Mouse (Mus musculus) thymus, postnatal 0 days (tissue): ENCODE measurements around the gene Rfpl4b. TPM values are rescaled to one million over a fixed set of nuclear protein-coding genes. Genes with fewer than 3 reads are reported as not detected.
"Not testable (repeated sequence)": the region's sequence is repeated elsewhere in the genome, so short reads cannot be mapped to it uniquely, and the experiment has no call there.

Experiments
- DNase-seq: peaks from one replicate; pipeline ENCODE4 v3.0.0-alpha.2; 2015; ENCODE audit warnings: low spot score
- polyA plus RNA-seq: library from polyadenylated mRNA; unstranded; fragments of >200 nt; fragmentation: Nextera tagmentation; extraction: Ambion mirVana; gene quantifications from 2 replicates; pipeline ENCODE4 v1.2.1, GENCODE M21; 2015

The Rfpl4b gene
- not detected in 2 replicates for polyA plus RNA-seq

DNA sequence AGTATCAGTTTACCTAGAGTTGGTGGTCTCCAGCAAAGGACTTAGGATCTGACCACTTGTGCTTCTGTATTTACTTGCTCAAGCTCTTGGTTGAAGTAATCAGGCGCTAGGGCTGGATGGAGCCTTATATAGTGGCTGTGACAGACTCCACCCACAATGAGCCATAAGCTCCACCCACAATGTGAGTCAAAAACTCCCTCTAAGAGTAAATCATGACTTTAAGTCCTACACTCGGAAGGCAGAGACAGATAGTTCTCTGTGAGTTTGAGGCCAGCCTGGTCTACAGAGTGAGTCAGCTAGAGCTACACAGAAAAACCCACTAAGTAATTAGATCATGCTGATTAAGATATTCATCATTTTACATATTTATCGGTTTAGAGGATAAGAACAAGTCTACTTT lies at the start of gene Rfpl4b:
Rfpl4b (minus strand) TSS at position 101 of the 400 bp plus-strand sequence.
- DNase-seq = no peak

DNA sequence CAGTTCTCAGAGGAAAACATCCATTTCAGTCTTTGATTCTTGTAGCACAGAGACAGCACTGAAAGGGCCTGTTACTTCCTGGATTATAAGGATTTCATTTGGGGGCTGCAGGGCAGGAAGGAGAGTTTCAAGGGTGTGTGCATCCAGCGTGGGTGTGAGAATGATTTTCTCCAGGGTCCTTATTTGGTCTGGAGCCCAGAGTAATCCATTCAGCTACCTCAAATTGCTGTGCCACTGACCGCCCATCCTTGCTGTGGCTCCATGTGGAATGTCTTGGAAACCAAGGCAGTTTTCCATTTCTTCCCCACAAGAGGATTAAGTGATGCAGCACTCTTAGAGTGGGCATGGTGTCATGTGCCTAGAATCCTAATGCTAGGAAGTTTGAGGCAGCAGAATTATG lies 33.6 kb upstream of the Rfpl4b start:
- no peak for DNase-seq

DNA sequence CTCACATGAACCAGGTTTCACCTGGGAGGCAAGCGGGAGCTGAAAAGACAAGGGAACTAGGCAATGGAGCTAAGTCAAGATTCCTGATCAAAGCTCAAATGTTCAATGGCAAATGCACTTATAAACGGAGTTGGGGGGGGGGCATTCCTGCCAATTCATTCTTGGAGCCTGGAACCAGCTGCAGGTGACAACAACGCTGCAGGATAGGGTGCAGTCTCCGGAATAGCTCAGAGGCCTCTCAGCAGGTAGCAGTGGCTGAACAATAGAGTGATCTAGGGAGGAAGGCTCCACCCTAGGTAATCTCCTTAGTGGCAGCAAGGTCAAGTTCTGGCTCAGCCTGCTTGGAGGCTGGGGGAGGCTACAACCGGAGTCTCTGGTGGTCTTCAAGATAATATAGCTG lies 28.4 kb upstream of the Rfpl4b start:
- not testable (repeated sequence) for DNase-seq

DNA sequence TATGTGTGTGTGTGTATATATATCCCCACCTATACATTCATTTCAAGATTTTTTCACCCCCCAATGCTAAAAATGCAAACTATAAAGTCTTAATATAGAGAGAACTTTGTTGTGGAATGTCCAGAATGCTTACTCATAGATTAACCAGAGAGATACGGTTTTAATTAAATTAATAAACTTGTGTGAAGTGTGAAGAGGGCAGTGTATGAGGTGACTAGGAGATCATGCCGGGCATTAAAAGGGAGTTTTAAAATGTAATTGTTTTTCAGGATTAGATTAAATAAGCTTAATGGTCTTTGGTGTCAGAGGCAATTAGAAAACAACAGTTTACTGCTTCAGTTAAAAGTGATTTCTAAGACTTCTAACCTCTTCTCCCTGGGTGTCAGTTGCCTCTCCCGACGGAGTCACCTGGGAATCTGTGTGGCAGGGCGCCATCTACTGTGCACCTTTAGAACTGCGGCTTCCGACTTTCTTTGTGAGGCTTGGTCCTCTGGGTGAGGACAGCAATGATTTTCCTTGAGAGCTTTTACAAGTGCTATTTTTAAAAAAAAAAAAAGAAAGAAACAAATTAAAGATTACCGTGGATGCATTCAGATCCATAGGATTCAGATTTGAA lies 27.4 kb upstream of the Rfpl4b start:
- DNase-seq = peak; percentile 38

DNA sequence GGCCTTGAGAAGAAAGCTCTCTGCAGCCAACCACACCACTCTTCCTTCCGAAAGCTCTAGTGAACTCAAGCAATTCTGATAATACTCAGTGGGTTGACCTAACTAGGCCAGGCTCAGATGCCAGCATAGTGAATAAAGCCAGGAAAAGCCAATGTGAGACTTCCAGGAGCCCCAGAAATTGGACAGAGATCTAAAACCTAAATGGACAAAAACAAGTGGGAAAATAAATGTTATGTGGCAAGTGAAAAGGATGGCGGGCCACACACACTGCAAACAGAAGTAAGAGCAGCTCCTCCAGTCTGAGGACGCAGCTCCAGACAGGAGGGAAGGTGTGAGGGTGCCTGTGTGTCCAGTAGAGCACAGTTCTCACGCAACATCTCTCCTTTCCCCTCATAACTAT lies 26.7 kb upstream of the Rfpl4b start:
- no peak for DNase-seq

DNA sequence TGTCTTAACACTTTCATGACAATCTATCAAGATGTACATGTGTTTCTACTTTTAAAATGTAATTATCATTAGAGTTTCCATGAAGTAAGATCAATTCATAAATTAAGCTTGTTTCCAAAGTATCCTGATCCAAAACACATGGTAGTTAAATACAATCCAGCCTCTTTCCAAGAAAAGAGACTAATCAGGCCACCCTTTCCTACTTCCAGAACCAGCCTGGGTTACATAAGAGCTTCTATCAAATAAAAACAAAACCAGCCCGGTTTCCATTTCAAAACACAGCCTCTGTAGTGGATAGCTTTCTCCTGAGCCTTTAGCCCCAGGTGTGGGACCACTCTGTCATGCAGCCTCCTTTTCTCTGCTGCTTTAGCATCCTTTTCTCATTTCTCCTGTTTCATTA lies 2.2 kb upstream of the Rfpl4b start:
- no peak for DNase-seq

DNA sequence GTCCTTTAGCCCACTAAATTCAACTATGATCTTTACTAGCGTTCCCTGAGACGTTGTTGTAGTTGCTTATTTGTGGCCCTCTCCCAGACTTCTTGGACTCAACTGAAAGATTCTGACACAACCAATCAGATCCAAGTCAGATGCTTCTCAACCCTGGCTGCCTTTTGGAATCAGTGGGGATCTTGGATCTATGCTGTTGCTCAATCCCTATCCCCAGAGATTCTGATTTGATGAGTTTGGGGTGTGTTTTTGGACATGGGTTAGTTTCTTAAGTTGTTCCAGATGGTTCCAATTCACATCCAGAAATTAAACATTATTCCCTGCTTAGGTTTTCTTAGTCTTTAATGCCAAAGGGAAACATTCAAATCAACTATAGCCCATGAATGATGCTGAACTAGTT lies 15.5 kb downstream of the Rfpl4b start:
- no peak for DNase-seq

DNA sequence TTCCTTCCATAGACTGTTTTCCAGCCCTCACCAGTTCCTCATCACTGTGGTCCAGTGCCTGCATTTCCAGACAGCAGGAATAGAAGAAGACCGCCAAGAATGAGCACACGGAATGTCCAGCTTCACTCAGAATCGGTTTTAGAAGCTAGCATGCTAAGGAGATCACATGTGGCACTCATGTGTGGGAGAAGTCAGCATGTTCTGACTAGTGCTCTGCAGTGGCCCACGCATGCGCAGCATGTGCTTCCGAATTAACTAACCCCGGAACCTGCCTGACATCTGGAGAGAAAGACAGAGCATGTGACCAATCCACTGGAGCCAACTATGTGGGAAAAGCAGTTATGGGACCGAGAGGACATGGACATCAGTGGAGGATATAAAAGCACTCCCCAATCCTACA lies 17.5 kb downstream of the Rfpl4b start:
- no peak for DNase-seq

DNA sequence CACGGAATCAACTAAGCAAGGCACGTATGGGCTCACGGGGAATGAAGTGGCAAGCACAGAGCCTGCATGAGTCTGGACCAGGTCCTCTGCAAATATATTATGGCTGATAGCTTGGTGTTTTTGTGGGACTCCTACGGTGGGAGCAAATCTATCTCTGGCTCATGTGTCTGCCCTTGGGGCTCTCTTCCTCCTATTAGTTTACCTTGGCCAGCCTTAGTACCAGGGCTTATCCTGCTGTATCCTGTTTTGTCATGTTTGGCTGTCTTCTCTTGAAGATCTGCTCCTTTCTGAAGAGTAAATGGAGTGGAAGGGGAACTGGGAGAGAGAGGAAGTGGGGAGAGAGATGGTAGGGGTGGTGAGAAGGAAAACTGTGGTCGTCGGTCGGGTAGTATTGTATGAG lies 18.3 kb downstream of the Rfpl4b start:
- no peak for DNase-seq

DNA sequence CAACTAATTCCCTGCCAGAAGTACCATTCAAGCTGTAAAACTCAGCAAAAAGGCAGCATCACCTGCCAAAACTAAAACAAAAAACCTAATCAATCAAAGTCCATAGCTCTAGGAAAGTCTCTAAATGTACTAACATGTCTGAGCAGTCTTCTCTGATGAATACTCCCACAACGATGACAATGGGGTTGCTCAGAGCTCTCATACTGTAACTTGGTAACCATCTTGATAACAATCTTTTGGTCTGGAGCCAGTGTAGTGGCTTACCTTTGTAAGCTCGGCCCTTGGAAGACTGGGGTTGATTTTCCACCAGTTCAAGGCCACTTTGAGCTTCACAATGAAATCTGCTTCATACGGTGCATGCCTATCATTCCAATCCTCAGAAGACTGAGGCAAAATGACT lies 33.0 kb downstream of the Rfpl4b start:
- no peak for DNase-seq

Other genes starting within 250 kb of the Rfpl4b start
- gene Lama4, start 143.7 kb upstream of the Rfpl4b start, polyA plus RNA-seq = 7.5 and 7.8 TPM in 2 replicates